Mouse (Mus musculus) thymus, postnatal 0 days (tissue): ENCODE data around the gene Pskh1. TPM values are rescaled to one million over a fixed set of nuclear protein-coding genes. Genes with fewer than 3 reads are reported as not detected.

ENCODE experiments used
- DNase-seq: peaks from one replicate; pipeline ENCODE4 v3.0.0-alpha.2; 2015; ENCODE audit warnings: low spot score
- polyA plus RNA-seq: library from polyadenylated mRNA; unstranded; fragments of >200 nt; fragmentation: Nextera tagmentation; extraction: Ambion mirVana; gene quantifications from 2 replicates; pipeline ENCODE4 v1.2.1, GENCODE M21; 2015

Gene Pskh1
- polyA plus RNA-seq, 1 experiment from 2014 or later: 18.4 TPM

- DNase-seq: peak; percentile 27
Measured at GRCm38 (mm10) chr8:105892432-105892831, 7.8 kb upstream of the Pskh1 start.

GRCm38 (mm10) chr8:105893339-105893738 is 6.9 kb upstream of the Pskh1 start, which contains the start of gene Nrn1l:
Gene Nrn1l (plus strand): TSS chr8:105893567.
- DNase-seq: peak; percentile 31

- no peak for DNase-seq
Measured at GRCm38 (mm10) chr8:105897801-105898480, 2.3 kb upstream of the Pskh1 start.

- DNase-seq: peak; percentile 33
Measured at GRCm38 (mm10) chr8:105900941-105901616, 838 bp downstream of the Pskh1 start.

- DNase-seq: no peak
Measured at GRCm38 (mm10) chr8:105919390-105919789, 19.1 kb downstream of the Pskh1 start.

- no peak for DNase-seq
Measured at GRCm38 (mm10) chr8:105925123-105925522, 24.9 kb downstream of the Pskh1 start.

GRCm38 (mm10) chr8:105930602-105931001 is 30.4 kb downstream of the Pskh1 start:
- DNase-seq: peak; percentile 83

GRCm38 (mm10) chr8:105931271-105931670 is 31.0 kb downstream of the Pskh1 start:
- no peak for DNase-seq

- DNase-seq: no peak
Measured at GRCm38 (mm10) chr8:105932525-105932924, 32.3 kb downstream of the Pskh1 start.

GRCm38 (mm10) chr8:105933762-105934161 is 33.5 kb downstream of the Pskh1 start, which contains the start of gene Ctrl:
Gene Ctrl (minus strand): TSS chr8:105933862.
- no peak for DNase-seq

GRCm38 (mm10) chr8:105935105-105935504 is 34.9 kb downstream of the Pskh1 start:
- no peak for DNase-seq

GRCm38 (mm10) chr8:105935863-105936603 is 35.8 kb downstream of the Pskh1 start:
- no peak for DNase-seq

GRCm38 (mm10) chr8:105936866-105937475 is 36.7 kb downstream of the Pskh1 start:
- peak; percentile 62 for DNase-seq

GRCm38 (mm10) chr8:105937496-105938305 is 37.5 kb downstream of the Pskh1 start:
- peak; percentile 72 for DNase-seq

GRCm38 (mm10) chr8:105938306-105938669 is 38.0 kb downstream of the Pskh1 start, which contains the start of gene Psmb10:
Gene Psmb10 (minus strand): TSS chr8:105938444.
- no peak for DNase-seq

- no peak for DNase-seq
Measured at GRCm38 (mm10) chr8:105942026-105942425, 41.8 kb downstream of the Pskh1 start.

GRCm38 (mm10) chr8:105942542-105942941 is 42.3 kb downstream of the Pskh1 start:
- no peak for DNase-seq

GRCm38 (mm10) chr8:105943321-105943739 is 43.1 kb downstream of the Pskh1 start, which contains the start of gene Lcat:
Gene Lcat (minus strand): TSS chr8:105943382.
- DNase-seq: no peak

- DNase-seq: no peak
Measured at GRCm38 (mm10) chr8:105949350-105949749, 49.1 kb downstream of the Pskh1 start.

GRCm38 (mm10) chr8:105951057-105951659 is 50.9 kb downstream of the Pskh1 start:
- DNase-seq: no peak
